Mouse (Mus musculus): ENCODE measurements around the gene Maml3. TPM values are rescaled to one million over a fixed set of nuclear protein-coding genes. Genes with fewer than 3 reads are reported as not detected.

The Maml3 gene
- polyA plus RNA-seq, 1 experiment: 12.7 TPM

GRCm38 (mm10) chr3:51662557-51662956, 442.3 kb downstream of the Maml3 start:
- no peak for DNase-seq (ENCODE audit: low read depth)
- TF ChIP-seq CTCF (IDR thresholded peaks at IDR 0.05; ENCODE audit: borderline replicate concordance, extremely low read depth, insufficient read depth, insufficient read length): no peak
- TF ChIP-seq POLR2A (IDR thresholded peaks at IDR 0.05; ENCODE audit: borderline replicate concordance, extremely low read depth, insufficient read depth, insufficient read length, poor library complexity, severe bottlenecking): no peak

- DNase-seq (ENCODE audit: low read depth): no peak
- TF ChIP-seq CTCF (IDR thresholded peaks at IDR 0.05; ENCODE audit: borderline replicate concordance, extremely low read depth, insufficient read depth, insufficient read length) (no peak), POLR2A (IDR thresholded peaks at IDR 0.05; ENCODE audit: borderline replicate concordance, extremely low read depth, insufficient read depth, insufficient read length, poor library complexity, severe bottlenecking) (no peak)
These were observed 442.9 kb downstream of the Maml3 start for GRCm38 (mm10) chr3:51661880-51662550.

- no peak for TF ChIP-seq CTCF (IDR thresholded peaks at IDR 0.05; ENCODE audit: borderline replicate concordance, extremely low read depth, insufficient read depth, insufficient read length)
- TF ChIP-seq POLR2A (IDR thresholded peaks at IDR 0.05; ENCODE audit: borderline replicate concordance, extremely low read depth, insufficient read depth, insufficient read length, poor library complexity, severe bottlenecking): no peak
- DNase-seq (ENCODE audit: low read depth): no peak
These were observed 443.5 kb downstream of the Maml3 start for GRCm38 (mm10) chr3:51661376-51661775.

- no peak for DNase-seq (ENCODE audit: low read depth)
- TF ChIP-seq CTCF (IDR thresholded peaks at IDR 0.05; ENCODE audit: borderline replicate concordance, extremely low read depth, insufficient read depth, insufficient read length): no peak
- no peak for TF ChIP-seq POLR2A (IDR thresholded peaks at IDR 0.05; ENCODE audit: borderline replicate concordance, extremely low read depth, insufficient read depth, insufficient read length, poor library complexity, severe bottlenecking)
These were observed 444.0 kb downstream of the Maml3 start for GRCm38 (mm10) chr3:51660821-51661276.

- DNase-seq (ENCODE audit: low read depth): no peak
- TF ChIP-seq POLR2A (IDR thresholded peaks at IDR 0.05; ENCODE audit: borderline replicate concordance, extremely low read depth, insufficient read depth, insufficient read length, poor library complexity, severe bottlenecking) (no peak), CTCF (IDR thresholded peaks at IDR 0.05; ENCODE audit: borderline replicate concordance, extremely low read depth, insufficient read depth, insufficient read length) (no peak)
These were observed 444.8 kb downstream of the Maml3 start, which contains the start of gene Mgst2 for GRCm38 (mm10) chr3:51660060-51660459. Mgst2 (plus strand) TSS chr3:51660360.

- TF ChIP-seq CTCF (IDR thresholded peaks at IDR 0.05; ENCODE audit: borderline replicate concordance, extremely low read depth, insufficient read depth, insufficient read length): no peak
- no peak for TF ChIP-seq POLR2A (IDR thresholded peaks at IDR 0.05; ENCODE audit: borderline replicate concordance, extremely low read depth, insufficient read depth, insufficient read length, poor library complexity, severe bottlenecking)
- no peak for DNase-seq (ENCODE audit: low read depth)
These were observed 445.5 kb downstream of the Maml3 start for GRCm38 (mm10) chr3:51659415-51659814.

- TF ChIP-seq POLR2A (IDR thresholded peaks at IDR 0.05; ENCODE audit: borderline replicate concordance, extremely low read depth, insufficient read depth, insufficient read length, poor library complexity, severe bottlenecking): no peak
- no peak for TF ChIP-seq CTCF (IDR thresholded peaks at IDR 0.05; ENCODE audit: borderline replicate concordance, extremely low read depth, insufficient read depth, insufficient read length)
- no peak for DNase-seq (ENCODE audit: low read depth)
These were observed 450.4 kb downstream of the Maml3 start for GRCm38 (mm10) chr3:51654303-51655055.

- no peak for TF ChIP-seq CTCF (IDR thresholded peaks at IDR 0.05; ENCODE audit: borderline replicate concordance, extremely low read depth, insufficient read depth, insufficient read length)
- TF ChIP-seq POLR2A (IDR thresholded peaks at IDR 0.05; ENCODE audit: borderline replicate concordance, extremely low read depth, insufficient read depth, insufficient read length, poor library complexity, severe bottlenecking): no peak
- peak; percentile 42 for DNase-seq (ENCODE audit: low read depth)
These were observed 452.2 kb downstream of the Maml3 start for GRCm38 (mm10) chr3:51652701-51653100.

GRCm38 (mm10) chr3:51652292-51652691, 452.6 kb downstream of the Maml3 start:
- DNase-seq (ENCODE audit: low read depth): peak; percentile 86
- TF ChIP-seq POLR2A (IDR thresholded peaks at IDR 0.05; ENCODE audit: borderline replicate concordance, extremely low read depth, insufficient read depth, insufficient read length, poor library complexity, severe bottlenecking): no peak
- peak; percentile 71; the same call in 1 of the 2 replicates for TF ChIP-seq CTCF (IDR thresholded peaks at IDR 0.05; ENCODE audit: borderline replicate concordance, extremely low read depth, insufficient read depth, insufficient read length)

GRCm38 (mm10) chr3:51651149-51651548, 453.7 kb downstream of the Maml3 start:
- peak; percentile 66 for DNase-seq (ENCODE audit: low read depth)
- TF ChIP-seq CTCF (IDR thresholded peaks at IDR 0.05; ENCODE audit: borderline replicate concordance, extremely low read depth, insufficient read depth, insufficient read length): peak; percentile 49; the same call in 1 of the 2 replicates
- TF ChIP-seq POLR2A (IDR thresholded peaks at IDR 0.05; ENCODE audit: borderline replicate concordance, extremely low read depth, insufficient read depth, insufficient read length, poor library complexity, severe bottlenecking): no peak

GRCm38 (mm10) chr3:51649986-51650385, 454.9 kb downstream of the Maml3 start:
- TF ChIP-seq POLR2A (IDR thresholded peaks at IDR 0.05; ENCODE audit: borderline replicate concordance, extremely low read depth, insufficient read depth, insufficient read length, poor library complexity, severe bottlenecking): no peak
- TF ChIP-seq CTCF (IDR thresholded peaks at IDR 0.05; ENCODE audit: borderline replicate concordance, extremely low read depth, insufficient read depth, insufficient read length): no peak
- DNase-seq (ENCODE audit: low read depth): no peak

All from brain, embryonic 14.5 days (tissue).